Mouse (Mus musculus): Measurements from ENCODE around the gene Gpat3.

GRCm38 (mm10) chr5:100835862-100836538, 9.5 kb upstream of the Gpat3 start:
- TF ChIP-seq CTCF (IDR thresholded peaks at IDR 0.05; ENCODE audit: borderline replicate concordance, insufficient read depth, low read length) (no peak), POLR2A (IDR thresholded peaks at IDR 0.05; ENCODE audit: low read depth, low read length) (no peak)

Data from embryonic fibroblast, embryonic 13.5 days (primary cell).